Mouse (Mus musculus): Measurements from ENCODE around the gene Tanc2.

- no peak for TF ChIP-seq POLR2A (IDR thresholded peaks at IDR 0.05; ENCODE audit: borderline replicate concordance, extremely low read depth, insufficient read depth, insufficient read length, poor library complexity, severe bottlenecking)
- TF ChIP-seq CTCF (IDR thresholded peaks at IDR 0.05; ENCODE audit: borderline replicate concordance, extremely low read depth, insufficient read depth, insufficient read length): no peak
Measured at GRCm38 (mm10) chr11:105654616-105655015, 64.8 kb downstream of the Tanc2 start.

Data from brain, embryonic 14.5 days (tissue).